Mouse (Mus musculus): ENCODE data around the gene Klhl20.
A peak's percentile ranks its signal among the peaks of the same experiment; 100 is the strongest.
"Not testable (repeated sequence)": the region's sequence is repeated elsewhere in the genome, so short reads cannot be mapped to it uniquely, and the experiment has no call there.

Klhl20 gene

DNA sequence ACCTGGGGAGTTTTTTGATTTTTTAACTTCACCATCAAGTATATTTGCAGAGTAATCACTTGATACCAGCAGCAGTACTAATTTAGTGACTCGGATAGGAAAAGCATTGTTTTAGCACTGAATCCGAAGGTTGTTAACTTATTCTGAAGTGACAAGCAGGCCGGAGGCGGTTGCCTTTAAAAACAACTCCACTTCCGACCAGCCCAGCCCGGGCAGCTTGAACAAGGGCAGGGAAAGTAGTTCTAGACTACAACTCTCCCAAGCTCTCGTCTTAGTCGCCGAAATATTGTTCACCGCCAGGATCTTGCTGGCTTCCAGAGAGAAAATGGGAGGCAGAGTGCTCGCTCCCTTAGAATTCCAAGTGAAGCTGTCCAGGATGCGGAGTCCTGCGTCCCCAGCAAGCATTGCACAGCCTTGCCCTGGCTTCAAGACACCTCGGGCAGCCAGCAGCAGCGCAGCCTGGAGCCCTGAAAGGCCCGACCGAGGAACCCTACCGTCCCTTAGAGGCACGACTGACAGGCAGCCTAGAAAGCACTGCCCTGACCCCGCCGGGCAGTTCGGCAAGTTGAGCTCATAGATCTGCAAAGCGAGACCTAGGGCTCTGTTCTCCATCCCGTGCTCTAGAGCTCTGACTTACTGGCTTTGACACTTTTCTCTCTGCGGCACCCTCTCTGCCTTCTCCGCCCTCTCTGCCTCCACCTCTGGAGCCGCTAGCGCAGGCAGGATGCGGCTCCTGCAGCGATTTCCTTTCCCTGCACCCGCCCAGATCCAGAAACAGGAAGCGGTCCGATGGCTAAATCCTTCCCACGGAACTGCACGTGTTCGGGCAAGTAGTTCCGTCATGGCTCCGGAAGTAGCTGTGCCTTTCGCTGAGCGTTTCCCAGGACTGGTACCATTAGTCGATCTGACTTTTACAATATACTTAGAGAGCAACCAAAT is at the start of gene Klhl20:
TSS of gene Klhl20 (minus strand) at position 786 of the 939 bp plus-strand sequence.
- DNase-seq (ENCODE audit: low spot score): peak; percentile 91

DNA sequence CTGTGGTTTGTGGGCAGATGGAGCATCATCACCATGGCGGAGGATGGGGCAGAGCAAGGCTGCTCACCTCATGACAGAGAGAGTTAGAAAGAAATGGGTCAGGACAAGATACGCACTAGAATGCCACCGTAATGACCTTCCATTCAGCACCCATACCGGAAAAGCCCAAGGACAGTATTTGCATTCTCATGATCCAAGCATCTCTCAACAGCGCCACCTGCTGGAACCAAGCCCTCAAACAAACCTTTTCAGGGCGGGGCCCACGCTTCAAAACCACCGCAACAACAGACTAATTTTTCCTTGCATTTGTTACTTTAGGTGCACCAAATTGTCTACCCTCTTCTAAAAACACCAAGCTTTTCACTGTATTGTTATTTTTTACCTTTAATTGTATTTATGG is 49.4 kb upstream of the Klhl20 start:
- peak; percentile 19 for DNase-seq (ENCODE audit: low spot score)

DNA sequence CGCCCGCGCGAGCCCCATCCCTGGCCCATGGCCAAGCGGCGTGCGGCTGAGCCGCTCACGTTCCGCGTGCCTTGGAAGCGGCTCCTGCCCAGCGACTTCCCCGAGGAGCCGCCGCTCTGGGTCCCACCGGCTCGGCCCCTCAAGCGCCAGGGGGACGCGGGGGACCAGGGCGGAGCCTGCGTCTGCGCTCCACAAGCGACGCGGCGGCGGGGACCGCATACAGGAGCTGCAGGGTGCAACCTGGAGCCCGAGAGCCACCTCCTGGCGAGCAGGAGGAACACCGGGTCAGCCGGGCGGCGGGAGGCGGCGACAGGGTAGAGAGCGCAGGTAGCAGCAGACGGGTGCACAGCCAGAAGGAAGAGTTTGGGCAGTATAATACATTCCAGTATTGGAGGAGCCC is 39.3 kb upstream of the Klhl20 start:
- DNase-seq (ENCODE audit: low spot score): peak; percentile 74

DNA sequence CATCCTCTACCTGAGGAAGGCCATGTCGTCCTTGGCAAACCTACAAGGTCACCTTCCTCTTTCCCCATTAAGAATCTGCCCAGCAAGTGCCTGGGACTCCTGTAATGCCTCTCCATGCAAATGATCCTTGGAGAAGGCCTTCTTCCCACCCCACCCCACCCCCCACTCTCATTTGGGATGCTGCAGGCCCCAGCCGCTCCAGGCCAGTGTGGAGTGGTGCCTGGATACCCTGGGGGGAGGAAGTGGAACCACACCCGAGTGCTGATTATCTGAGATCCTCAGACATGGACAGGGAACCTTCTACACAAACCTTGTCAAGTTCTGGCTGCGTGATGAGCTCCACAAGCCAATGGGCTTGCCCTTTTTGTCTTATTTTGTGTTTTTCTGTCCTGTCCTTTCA is 29.0 kb upstream of the Klhl20 start:
- DNase-seq (ENCODE audit: low spot score): no peak

DNA sequence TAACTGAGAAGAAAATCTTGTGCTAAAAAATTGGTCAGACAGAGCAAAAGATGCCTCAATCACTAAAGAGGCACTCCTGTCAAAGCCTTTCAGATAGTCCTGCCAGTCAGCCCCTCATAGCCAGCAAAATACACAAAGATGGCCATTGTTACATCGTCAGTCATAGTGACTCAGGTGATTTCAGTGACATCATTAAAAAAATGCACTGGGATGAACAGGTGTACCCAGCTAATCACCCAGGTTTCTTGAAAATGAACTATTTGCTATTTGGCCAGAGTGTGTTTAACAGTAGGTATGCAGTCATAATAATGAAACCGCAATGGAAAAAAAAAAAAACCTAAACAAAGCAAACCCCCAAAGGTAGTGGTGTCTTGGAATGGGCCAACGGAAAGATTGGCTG is 27.9 kb upstream of the Klhl20 start, which contains the start of gene Tex50:
TSS of gene Tex50 (minus strand) at position 101 of the 400 bp plus-strand sequence.
- DNase-seq (ENCODE audit: low spot score): no peak

DNA sequence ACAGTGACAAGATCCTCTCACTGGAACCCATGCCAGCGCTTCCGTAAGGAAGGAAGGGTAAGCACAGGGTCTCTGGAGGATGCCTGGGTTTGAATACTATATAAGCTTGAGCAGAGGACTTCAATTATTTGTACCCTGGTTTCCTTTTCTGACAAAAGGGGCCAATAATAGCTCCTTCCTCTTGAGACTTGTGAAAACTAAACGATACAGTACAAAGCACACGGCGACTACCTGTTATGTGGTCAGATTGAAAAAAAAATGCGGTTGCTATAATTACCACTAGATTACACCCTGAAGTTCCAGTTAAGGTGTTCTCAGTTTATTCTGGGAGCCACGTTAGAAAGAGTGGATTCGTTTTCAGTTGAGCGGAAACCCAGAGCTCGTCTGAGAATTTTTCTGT is 25.2 kb upstream of the Klhl20 start:
- DNase-seq (ENCODE audit: low spot score): no peak

DNA sequence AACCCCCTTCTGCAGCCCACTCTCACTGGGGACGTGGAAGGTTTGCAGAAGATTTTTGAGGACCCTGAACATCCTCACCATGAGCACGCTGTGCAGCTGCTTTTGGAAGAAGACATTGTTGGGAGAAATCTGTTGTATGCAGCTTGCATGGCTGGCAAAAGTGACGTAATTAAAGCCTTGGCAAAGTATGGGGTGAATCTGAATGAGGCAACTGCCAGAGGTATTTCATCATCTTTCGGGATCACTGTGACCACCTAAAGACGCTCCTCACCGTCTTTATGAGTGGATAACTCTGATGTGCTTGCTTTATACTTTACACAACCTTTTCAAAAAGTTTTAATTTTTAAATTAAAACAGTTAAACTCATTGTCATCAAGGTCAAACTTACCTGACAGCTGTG is 19.8 kb upstream of the Klhl20 start:
- DNase-seq (ENCODE audit: low spot score): no peak

DNA sequence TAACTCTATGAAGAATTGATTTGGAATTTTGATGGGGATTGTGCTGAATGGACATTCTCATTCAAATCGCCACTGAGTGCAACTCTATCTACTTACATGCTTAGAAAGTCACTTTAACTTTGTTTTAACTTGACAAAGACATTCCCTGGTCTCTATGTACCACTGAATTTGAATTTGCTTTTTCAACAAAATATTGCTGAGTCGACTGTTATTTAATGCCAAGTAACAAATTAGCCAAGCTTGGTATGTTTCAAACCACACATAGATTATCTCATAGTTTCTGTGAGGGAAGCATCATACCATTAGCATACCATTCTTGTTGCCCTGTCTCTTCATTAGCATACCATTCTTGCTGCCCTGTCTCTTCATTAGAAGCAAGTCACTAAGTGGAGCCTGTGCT is 16.6 kb upstream of the Klhl20 start:
- DNase-seq (ENCODE audit: low spot score): no peak

DNA sequence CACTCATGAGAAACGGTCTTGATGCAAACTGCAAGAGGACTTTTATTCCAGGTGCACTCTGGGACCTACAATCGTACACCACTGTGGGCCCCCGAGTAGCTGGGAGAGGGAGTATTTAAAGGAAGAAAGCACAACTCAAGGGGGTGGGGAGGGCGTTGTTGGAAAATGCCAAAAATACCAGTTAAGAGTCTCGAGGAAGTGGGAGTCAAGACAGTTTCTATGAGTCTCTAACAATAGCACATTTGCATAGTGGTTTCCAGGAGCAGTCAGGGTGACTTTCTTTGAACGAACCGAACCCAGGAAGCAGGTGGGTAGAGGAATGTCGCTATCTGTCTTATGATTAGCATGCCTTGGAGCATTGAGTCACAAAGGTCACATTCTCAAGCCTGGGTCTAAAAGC is 14.3 kb upstream of the Klhl20 start:
- DNase-seq (ENCODE audit: low spot score): not testable (repeated sequence)

DNA sequence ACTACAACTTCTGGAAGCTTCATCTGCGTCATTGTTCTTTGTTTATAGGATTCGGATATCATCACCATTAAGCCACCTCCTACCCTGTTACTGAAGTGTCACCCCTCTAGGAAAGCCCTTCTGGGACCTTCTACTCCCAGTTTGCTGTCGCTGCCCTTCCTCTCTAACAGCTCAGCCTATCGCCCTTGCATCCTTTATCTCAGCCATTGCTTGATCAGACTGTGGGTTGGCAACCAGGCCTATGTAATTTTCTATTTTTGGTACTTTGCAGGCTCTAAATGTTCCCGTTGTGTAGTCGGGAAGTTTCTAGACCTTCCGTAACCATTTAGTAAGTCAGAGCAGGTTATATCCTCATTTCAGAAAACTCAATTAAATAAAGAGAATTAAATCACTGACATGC is 11.9 kb upstream of the Klhl20 start:
- DNase-seq (ENCODE audit: low spot score): no peak

DNA sequence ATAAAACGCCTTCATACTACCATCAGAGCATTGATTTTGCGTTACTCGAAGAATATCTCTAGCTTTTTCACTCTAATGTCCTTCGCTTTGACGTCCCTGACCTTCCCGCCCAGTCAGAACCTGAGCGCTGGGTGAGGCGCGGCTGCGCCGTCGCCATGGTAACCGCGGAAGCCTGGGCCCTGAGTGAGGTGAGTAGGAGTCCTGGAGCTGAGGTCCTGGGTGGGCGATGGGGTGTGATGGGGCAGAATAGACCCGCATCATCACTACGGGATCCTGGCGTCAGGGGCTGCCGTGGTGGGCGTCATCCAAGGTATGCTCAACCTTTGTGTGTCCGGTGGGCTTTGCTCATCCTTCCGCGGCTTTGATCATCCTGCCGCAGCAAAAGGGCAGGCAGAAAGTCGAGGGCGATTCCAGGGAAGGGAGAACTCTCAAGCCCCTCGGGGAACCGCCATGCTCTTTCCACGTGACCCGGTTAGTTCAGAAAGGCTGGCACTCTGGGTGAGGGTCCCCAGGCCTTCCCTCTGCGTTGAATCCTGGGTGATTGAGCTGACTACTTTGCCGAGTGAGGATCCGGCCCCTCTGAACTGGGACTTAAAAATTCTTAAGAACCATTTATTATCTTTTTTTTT is 11.3 kb upstream of the Klhl20 start, which contains the start of gene Ankrd45:
TSS of gene Ankrd45 (plus strand) at position 161 of the 629 bp plus-strand sequence.
- peak; percentile 49 for DNase-seq (ENCODE audit: low spot score)

DNA sequence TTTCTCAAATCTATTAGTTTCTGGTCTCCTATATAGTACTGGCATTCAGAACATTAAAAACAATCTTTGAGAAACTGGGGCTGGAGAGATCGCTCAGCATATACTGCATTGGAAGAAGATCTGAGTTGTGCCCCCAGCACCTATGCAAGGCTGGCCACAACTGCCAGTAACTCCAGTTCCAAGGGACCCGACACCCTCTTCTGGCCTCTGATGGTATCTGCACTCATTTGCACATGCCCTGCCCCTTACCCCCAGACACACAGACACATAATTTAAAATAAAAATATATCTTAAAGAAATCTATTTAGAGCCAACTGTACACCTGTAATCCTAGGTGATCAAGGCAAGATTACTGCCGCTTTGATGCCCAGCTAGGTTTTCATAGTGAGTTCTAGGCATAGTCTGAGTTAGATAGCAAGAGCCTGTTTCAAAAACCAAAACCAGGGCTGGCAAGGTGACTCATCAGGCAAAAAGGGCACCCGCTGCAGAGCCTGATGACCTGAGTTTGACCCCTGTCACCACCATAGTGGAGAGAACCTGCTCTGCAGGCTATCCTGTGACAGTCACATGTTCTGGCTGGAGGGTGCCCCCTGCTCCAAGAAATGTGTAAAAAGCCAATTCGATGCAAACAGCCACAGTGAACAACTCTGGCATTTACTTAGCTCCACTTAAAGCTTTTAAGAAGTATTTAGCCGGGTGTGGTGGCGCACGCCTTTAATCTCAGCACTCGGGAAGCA is 8.9 kb upstream of the Klhl20 start:
- no peak for DNase-seq (ENCODE audit: low spot score)

DNA sequence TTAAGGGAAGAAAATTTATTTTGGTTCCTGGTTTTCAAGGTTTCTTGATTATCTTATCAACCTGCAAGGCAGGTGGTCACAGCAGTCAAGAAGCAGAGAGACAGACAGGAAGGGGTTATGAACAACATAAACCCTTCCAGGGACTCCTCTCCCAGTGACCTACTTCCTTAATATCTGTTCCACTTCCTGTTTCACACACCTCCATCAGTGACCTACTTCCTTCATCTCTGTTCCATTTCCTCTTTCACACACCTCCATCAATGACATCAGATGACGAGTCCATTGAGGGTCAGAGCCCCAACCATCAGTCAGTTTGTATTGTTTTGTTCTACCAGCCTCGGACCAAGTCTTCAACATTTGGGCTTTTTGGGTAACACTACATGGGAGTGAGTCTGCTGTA is 8.2 kb upstream of the Klhl20 start:
- no peak for DNase-seq (ENCODE audit: low spot score)

DNA sequence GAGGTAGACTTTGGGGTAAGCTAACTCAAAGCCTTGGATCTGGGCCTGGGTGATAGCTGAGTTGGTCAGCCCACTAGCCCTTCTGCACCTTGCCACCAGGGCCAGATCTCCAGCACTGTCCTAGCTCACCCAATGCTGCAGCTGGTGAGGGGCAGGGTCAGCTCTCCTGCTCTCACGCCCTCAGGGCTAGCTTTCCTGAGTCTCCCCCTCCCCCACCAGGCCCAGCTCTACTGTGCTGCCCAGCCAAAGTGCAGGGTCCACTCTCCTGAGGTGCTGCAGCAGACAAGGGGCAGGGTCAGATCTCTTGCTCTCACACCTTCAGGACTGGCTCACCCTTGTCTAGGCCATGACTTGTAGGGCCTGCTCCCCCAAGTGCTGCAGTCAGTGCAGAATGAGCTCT is 4.8 kb downstream of the Klhl20 start:
- DNase-seq (ENCODE audit: low spot score): no peak

DNA sequence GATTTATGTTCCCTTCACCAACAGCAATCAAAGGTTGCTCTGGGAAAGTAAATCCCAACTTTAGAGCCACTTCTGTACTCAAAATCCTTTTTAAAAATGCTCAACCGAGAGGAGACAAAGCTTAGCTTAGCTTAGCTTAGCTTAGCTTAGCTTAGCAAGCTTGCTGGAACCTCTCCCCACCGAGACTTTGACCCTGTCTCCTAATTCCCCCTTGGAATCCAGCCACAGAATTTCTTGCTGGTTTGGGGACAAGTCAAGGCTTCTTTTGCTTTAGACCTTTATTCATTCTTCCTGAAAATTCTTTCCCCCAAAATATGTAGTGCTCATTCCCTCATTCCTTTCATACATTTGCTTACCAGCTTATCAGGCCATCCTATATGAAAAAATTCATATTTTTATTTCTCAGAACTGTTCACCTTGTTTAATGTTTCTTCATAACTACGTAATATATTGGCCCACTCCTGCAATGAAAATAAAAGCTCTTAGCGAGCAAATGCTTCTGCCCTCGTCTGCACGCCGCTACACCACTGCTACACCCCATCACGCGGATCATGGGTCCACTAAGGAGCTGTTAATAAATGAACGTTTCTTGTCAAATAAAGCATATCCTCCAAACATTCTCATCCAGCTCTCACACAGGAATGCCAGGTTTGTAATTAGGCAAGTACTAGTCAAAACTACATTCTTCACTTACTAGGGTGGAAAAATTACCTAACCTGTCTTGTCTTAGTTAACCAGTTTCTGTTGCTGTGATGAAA is 8.5 kb downstream of the Klhl20 start:
- no peak for DNase-seq (ENCODE audit: low spot score)

DNA sequence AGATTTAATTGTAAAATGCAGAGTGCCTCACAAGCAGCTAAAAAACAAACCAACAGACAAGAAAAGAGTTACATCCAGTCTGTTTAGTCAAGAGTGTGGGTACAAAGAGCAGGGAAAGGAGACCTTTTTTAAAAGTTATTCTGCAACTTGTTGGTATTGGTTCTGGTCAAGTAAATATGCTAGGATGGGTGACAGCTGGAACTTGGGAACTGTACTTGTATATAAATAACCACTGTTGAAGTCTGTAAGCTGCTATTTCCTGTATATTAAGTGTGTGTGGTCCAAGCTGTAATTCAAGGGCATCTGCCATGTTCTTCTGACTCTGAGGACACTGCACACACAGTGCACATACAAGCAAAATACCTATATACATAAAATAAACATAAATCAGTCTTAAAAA is 16.7 kb downstream of the Klhl20 start:
- no peak for DNase-seq (ENCODE audit: low spot score)

DNA sequence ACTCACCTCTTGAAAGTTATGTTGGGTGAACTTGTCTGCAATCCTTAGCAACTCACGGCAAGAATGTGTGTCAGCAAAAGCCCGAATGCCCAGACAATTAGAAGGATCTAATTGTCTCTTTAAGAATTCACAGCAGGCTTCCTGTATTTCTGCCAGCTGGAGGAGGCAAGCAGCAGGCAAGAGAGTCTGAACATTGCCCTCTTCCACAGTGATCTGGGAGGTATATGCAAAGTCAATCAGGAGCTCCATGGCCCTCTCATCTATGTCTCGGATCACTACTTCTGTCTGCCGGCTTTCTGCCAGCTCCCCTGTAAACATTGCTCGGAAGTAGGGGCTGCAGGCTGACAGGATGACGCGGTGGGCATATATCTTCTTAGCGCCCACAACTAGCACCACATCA is 22.1 kb downstream of the Klhl20 start:
- no peak for DNase-seq (ENCODE audit: low spot score)

DNA sequence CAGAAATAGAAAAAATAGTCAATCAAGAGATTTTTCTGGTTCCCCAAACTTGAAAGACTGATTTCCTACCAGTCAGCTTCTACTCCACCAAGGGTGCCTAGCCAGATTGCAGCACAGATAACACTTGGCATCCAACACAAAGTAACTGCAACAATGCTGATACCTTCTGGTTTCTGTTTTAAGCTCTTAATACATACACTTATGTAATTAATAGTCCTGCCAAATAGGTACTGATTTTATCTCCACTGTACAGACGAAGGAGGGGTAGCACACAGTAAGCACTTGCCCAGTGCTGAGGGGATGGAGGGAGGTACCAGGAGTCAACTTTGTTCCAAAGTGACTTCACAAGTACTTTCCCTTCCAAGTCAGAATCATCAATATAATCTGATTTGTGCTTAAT is 27.5 kb downstream of the Klhl20 start:
- DNase-seq (ENCODE audit: low spot score): no peak

DNA sequence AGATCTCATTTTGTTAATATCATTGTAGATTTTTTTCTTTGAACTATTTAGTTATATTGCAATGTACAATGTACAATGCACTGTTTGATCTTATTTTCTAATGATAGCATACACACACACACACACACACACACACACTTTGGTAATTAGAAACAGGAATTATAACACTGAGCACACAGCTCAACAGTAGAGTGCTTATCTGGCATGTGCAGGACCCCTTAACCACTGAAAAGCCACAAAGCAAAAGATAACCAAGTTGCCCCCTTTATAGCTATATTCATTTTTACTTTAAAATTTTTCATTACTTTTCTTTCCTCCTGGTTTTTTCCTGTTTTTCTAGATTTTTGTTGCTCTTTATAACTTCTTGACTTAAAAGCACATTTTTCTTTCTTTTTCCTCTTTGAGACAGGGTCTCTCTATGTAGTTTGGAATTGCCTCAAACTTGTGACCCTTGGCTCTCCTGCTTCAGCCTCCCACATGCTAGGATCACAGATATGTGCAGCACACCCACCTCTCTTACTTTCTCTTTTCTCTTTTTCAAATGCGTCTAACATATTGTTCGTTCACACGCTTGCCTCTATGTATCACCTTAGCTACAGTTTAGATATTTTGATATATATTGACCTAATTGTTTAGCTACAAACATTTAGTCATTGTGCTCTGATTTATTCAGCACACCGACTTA is 31.4 kb downstream of the Klhl20 start:
- no peak for DNase-seq (ENCODE audit: low spot score)

DNA sequence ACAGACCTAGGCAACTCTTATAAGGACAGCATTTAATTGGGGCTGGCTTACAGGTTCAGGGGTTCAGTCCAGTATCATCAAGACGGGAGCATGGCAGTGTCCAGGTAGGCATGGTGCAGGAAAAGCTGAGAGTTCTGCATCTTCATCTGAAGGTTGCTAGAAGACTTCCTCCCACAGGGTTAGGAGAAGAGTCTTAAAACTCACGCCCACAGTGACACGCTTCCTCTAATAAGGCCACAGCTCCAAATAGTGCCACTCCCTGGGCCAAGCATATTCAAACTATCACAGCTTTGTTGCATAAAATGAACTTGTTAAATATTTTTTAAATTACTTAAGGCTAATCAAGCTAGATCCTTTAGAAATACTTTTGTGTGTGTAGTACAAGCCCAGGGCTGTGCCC is 54.1 kb downstream of the Klhl20 start:
- no peak for DNase-seq (ENCODE audit: low spot score)

DNA sequence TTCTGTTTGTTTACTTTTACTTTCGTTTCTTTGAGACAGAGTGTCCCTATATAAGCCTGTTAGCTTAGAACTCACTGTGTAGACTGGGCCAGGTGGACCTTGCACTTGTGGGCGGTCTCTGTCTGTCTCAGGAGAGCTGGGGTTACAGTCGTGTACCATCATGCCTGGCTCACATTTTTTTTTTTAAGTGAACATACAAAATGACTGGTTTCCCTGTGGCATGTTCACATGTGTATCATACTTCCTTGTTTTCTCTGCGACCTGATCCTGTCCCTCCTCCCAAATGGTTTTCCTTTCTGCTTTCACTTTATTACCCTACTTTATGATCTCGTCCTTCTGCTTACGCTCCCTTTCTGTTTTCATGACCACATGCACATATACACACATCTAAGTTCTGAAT is 55.1 kb downstream of the Klhl20 start:
- no peak for DNase-seq (ENCODE audit: low spot score)
